Mouse (Mus musculus) kidney, adult 8-10 months (tissue): ENCODE results near the gene Yod1.

Experiments
- DNase-seq, 2 experiments: peaks; one replicate each; pipeline ENCODE4 v3.0.0; 2022

Gene Yod1

GRCm38 (mm10) chr1:130732706-130733658, 15.9 kb downstream of the Yod1 start:
- no peak for DNase-seq

DNA sequence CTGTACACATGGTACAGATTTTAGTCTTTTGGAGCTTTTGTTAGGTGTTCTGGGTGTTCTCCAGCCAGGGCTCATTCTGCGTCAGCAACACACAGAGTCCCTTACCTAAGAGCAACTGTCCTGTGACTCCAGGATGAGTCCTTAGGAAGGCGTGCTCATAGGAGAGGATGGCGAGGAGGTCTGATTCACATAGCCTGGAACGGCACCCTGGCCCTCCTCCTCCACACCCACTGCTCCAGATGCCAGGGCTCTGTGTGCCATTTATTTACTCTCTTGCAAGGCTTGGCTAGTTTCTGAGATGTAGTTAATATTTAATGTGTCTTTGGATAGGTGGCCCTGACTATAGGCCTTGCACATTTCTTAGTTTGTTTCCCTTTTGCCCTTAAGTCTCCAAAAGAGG, 16.5 kb downstream of the Yod1 start:
- DNase-seq, result peak; percentile 70 to 89

DNA sequence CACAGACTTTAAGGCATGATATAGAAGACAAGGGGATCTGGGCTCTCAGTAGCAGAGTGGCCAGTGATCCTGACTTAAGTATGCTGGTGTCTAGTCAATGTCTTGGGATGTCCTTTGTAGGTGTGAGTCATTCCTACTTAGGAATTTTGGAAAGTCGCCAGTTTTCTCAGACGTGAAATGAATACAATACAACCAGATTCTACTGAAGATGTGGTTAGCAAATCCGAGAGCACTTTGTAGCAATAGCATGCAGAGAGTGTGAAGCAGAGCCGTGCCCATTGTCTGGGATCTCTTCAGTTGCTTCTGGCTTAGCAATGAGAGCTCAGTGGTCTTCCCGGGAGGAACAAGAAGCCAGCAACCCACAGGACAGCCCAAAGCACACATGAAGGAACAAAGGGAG, 17.3 kb downstream of the Yod1 start:
- peak in 1 of 2 experiments; percentile 46 for DNase-seq

DNA sequence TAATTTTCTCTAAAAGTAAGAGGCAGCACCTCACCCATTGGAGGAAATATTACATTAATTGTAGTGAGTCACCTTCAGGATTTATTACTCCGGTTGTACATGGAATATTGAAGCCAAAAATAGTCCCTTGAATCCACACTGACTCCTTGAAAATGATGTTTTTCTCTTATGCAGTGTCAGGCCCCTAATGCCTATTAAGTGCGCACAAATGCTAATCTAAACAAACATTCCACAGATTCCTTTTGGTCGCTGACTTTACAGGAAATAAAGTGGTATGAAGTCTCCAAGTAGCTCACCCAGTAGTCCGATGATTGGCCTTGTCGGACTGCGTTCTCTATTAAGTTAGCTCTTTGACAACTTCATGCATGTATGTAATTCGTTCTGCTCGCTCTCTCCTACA, 17.7 kb downstream of the Yod1 start:
- peak in 1 of 2 experiments; percentile 35 for DNase-seq

DNA sequence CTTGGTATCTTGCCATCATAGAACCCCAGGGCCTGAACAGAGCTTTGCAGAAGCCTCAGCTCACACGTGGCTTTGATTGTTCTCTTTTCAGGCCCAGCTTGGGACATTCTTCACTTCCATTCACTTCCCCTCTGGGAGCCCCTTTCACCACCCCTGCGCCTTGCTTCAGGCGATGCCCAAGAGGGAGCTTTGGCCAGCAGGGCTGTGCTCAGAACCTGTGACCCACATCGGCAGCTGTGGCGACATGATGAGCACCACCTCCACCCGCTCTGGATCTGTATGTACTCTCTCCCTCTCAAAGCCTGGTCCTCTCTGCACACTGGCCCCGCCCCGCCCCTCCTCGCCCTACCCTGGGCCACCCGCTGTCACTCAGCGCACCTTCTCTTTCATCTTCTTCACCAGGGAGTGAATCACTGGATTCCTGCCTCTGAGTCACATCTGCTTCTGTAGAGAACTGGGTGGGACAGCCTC, 20.3 kb downstream of the Yod1 start:
- no peak for DNase-seq

DNA sequence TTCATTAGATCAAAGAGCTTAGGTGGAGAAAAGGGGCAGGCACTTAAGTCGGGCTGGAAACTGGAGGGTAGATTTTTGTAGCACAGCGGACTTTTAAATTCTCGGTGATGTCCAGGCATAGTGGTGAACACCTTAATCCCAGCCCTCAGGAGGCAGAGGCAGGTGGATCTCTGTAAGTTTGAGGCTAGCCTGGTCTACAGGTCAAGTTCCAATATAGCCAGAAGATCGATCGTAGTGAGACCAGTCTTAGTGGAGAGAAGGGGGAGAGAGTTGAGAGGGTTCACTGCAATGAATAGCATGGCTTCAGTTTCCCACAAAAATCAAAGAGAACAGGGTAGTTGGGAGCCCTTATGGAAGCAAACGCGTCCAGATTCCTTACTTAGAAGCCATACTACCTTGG, 20.8 kb downstream of the Yod1 start:
- DNase-seq, result no peak

- DNase-seq, result no peak
Measured at GRCm38 (mm10) chr1:130738551-130739106, 21.5 kb downstream of the Yod1 start.

DNA sequence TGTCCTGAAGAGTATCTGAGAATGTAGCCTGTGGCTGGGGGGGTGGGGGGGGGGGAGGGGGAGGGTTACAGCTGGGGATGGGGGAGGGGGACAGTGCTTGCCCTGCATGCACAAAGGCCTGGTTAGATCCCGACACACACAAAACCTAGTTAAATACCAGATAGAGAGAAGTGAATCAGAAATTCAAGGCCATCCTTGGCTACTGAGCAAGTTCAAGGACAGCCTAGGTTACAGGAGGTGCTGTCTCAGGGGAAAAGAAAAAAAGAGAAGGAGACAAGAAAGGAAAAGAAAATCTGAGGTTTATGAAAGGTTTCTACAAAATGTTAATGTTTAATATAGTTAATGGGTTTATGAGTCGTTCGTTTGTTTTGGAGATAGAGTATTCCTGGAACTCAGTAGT, 22.5 kb downstream of the Yod1 start:
- no peak for DNase-seq

- no peak for DNase-seq
Measured at GRCm38 (mm10) chr1:130740227-130740648, 23.1 kb downstream of the Yod1 start.

DNA sequence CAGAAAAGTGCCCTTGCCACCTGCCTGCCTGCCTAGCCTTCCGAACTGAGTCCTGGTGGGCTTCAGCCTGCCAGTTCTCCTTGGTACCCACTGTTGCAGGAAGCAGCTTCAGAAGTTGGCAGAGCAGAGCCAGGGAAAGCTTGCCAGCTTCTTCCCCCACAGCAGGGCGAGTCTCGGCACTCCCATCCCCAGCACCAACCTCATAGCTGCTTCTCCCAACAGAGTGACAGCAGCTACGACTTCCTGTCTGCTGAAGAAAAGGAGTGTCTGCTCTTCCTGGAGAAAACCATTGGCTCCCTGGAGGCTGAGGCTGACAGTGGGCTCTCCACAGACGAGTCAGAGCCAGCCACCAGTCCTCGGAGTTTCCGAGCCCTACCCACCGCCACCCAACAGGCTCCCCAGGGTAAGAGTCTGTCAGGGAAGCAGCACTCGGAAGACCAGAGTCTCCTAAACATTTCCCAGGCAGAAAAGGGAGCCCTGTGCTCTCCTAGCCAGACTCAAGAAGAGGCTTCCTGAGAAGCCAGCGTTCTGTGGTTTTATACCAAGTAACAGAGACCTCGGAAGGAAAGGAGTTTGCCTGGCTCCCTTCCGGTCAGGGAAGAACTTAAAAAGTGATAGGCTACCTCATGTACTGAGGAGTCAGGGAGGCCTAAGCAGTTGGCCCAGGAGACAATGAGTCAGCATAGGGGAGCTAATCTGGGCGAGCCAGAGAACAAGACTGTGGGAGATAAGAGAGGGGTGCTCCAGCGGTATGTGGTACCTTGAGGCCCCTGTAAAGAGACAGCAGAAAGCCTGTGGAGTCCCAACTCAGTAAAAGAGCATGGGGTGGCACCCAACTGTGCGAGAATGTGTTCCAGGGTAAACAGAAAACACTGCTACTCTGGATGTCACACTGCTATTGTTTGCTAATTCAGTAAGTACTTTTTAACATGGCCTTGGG, 23.9 kb downstream of the Yod1 start:
- no peak for DNase-seq

DNA sequence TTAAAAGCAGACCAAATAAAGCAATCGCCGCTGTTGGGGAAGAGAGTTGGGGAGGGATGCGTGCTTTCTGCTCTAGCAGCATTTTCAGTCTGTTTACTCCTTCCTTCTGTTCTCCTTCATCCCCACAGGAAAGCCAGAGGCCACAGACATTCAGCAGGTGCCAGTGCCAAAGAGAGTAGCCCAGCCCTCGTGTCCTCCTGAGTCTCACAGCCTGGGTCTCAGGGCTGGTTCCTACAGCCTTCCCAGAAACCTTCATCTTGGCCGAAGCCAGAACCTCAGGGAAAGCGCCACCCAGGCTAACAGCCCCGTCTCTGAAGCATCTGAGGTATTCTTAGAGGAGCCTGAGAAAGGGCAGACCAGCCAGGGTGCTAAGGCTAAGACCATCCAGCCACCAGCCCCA, 25.1 kb downstream of the Yod1 start:
- no peak for DNase-seq

- no peak for DNase-seq
Measured at GRCm38 (mm10) chr1:130743775-130744174, 26.6 kb downstream of the Yod1 start.

GRCm38 (mm10) chr1:130744217-130744616, 27.1 kb downstream of the Yod1 start:
- no peak for DNase-seq

- no peak for DNase-seq
Measured at GRCm38 (mm10) chr1:130744961-130745360, 27.8 kb downstream of the Yod1 start.

GRCm38 (mm10) chr1:130745591-130745990, 28.5 kb downstream of the Yod1 start:
- DNase-seq, result no peak

GRCm38 (mm10) chr1:130746819-130747218, 29.7 kb downstream of the Yod1 start:
- no peak for DNase-seq

- DNase-seq, result no peak
Measured at GRCm38 (mm10) chr1:130759689-130760088, 42.6 kb downstream of the Yod1 start.

GRCm38 (mm10) chr1:130761597-130761996, 44.5 kb downstream of the Yod1 start:
- no peak for DNase-seq

GRCm38 (mm10) chr1:130762045-130762760, 45.1 kb downstream of the Yod1 start:
- no peak for DNase-seq

DNA sequence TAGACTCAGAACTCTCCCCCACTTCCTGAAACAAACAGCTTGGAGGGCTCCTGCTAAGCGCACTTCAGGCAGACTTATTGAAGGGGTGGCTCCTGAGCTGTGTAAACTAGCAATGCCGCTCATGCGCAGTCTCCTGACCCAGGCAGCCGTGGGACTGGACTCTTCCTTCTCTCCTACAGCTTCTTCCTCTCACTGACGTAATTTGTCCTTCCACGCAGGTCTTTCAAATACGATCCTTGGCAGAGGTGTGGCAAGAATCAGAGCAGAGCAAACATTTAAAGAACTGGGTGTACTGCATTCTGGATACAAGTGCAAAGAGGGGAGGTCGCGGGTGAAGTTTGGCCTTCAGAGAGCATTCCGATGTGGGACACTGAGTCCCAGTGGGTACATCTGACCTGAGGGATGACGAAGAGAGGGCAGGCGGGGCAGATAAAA, 46.9 kb downstream of the Yod1 start:
- DNase-seq, result no peak

- no peak for DNase-seq
Measured at GRCm38 (mm10) chr1:130767066-130767465, 49.9 kb downstream of the Yod1 start.

- no peak for DNase-seq
Measured at GRCm38 (mm10) chr1:130769925-130770324, 52.8 kb downstream of the Yod1 start.
